Mouse (Mus musculus) forebrain, embryonic 16.5 days (tissue): ENCODE results near the gene Rgs1. TPM values are rescaled to one million over a fixed set of nuclear protein-coding genes. Genes with fewer than 3 reads are reported as not detected.

Experiments used
- ATAC-seq: fragments of 200-750 bp; cut with Nextera tagmentation; 2 replicates; pipeline ENCODE4 v1.8.0; 2017; ENCODE audit warnings: mild to moderate bottlenecking, moderate library complexity
- H3K27ac ChIP-seq: fragments of 300-500 bp; sonication (generic); 2 replicates; pipeline ENCODE4 v1.5.1; 2014; ENCODE audit warnings: low read length, control low read depth
- H3K27me3 ChIP-seq: fragments of 300-500 bp; sonication (generic); replicated peaks from 2 replicates; pipeline ENCODE4 v1.6.1; 2014; ENCODE audit warnings: low read length; ENCODE audit not compliant: control insufficient read depth, insufficient read depth
- H3K36me3 ChIP-seq: fragments of 300-500 bp; sonication (generic); 2 replicates; pipeline ENCODE4 v1.6.1; 2014; ENCODE audit not compliant: control insufficient read depth, insufficient read depth
- H3K4me1 ChIP-seq: fragments of 300-500 bp; sonication (generic); replicated peaks from 2 replicates; pipeline ENCODE4 v1.6.1; 2014; ENCODE audit warnings: low read length; ENCODE audit not compliant: control insufficient read depth, insufficient read depth
- H3K4me2 ChIP-seq: fragments of 300-500 bp; sonication (generic); 2 replicates; pipeline ENCODE4 v1.6.1; 2014; ENCODE audit warnings: mild to moderate bottlenecking, low read length, control low read depth
- H3K4me3 ChIP-seq: fragments of 300-500 bp; sonication (generic); replicated peaks from 2 replicates; pipeline ENCODE4 v1.5.1; 2014; ENCODE audit warnings: mild to moderate bottlenecking, low read length, control low read depth
- H3K9ac ChIP-seq: fragments of 300-500 bp; sonication (generic); replicated peaks from 2 replicates; pipeline ENCODE4 v1.6.1; 2014; ENCODE audit warnings: low read depth, low read length, control low read depth
- H3K9me3 ChIP-seq: fragments of 300-500 bp; sonication (generic); 2 replicates; pipeline ENCODE4 v1.6.1; 2016; ENCODE audit warnings: low read length; ENCODE audit not compliant: control insufficient read depth
- WGBS: fragments of 180-500 bp; shearing (Covaris S2); extraction: QIAGEN DNeasy Blood & Tissue Kit; methylation state at CpG from one replicate; pipeline ENCODE4 v1.1.7; 2014; 5-methylcytosine and 5-hydroxymethylcytosine counted together
- polyA plus RNA-seq: library from polyadenylated mRNA; unstranded; fragments of >200 nt; fragmentation: Nextera tagmentation; extraction: Ambion mirVana; gene quantifications from 2 replicates; pipeline ENCODE4 v1.2.1, GENCODE M21; 2015

The Rgs1 gene
- polyA plus RNA-seq, 1 experiment from 2014 or later, result not detected

DNA sequence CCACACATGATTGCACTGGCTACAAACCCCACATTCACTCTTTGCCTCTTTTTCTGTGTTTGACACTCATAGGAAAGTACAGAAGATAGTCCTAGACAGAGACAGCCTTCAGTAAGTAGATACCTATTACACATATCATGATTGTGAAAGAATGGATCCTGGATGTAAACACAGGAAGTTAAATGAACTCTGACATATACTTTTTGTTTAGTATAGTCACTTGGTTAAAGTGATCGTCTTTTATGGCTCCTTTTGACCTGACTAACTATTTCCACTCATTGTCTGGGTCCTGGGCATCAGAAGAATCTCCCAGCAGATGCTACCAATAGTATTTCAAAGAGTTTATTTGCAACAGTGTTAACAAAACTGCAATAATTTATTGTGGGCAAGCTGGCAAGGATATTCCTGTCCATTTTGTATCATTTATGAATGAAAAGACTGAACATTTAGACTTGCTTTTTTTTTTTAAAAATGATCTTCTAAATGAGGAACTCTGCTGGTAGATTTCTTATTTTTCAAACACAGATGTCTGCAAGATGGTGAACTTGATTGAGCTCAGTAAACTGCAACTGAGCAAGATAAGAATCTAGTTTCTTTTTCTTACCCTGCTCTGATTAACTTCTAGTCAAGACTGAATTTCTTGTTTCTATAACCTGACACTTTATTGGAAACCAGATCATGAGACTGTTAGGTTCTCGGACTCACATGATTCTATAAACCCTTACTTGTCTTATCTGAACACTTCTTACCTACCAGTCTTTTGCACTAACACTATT lies 7.7 kb upstream of the Rgs1 start:
- 76% methylated on average over 2 of the region's 2 CpGs for WGBS
- no peak overlapping the region for H3K4me2 ChIP-seq
- no peaks in the 10 kb centered on the region for H3K9me3 ChIP-seq
- no peaks in the 10 kb centered on the region for H3K27me3 ChIP-seq
- H3K27ac ChIP-seq, result no peak overlapping the region
- ATAC-seq, result no peak
- no peak overlapping the region for H3K4me3 ChIP-seq
- no peaks in the 10 kb centered on the region for H3K4me1 ChIP-seq
- no peak overlapping the region for H3K9ac ChIP-seq
- no peaks in the 10 kb centered on the region for H3K36me3 ChIP-seq

DNA sequence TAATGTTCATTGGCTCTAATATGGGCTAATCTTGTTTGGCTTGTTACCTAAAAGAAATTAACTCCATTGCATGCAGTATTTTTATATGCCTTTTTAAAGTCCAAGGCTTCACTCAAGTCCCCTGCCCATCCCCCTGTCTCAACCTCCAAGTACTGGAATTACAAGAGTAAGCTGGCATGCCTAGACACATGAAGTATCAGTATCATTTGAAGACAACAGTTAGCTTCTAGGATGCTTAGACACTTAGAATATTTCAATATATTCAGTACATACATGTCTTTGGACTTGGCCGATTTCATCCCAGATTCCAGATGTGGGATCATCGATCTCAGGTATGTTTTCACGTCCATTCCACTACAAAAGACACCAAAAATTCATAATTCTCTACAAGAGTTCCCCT lies 836 bp downstream of the Rgs1 start:
- WGBS, result 90% methylated on average over 3 of the region's 3 CpGs
- Histone ChIP-seq H3K36me3 (no peaks in the 10 kb centered on the region), H3K27ac (no peak overlapping the region), H3K9ac (no peak overlapping the region), H3K4me2 (no peak overlapping the region), H3K9me3 (no peaks in the 10 kb centered on the region), H3K27me3 (no peaks in the 10 kb centered on the region), H3K4me1 (no peaks in the 10 kb centered on the region), H3K4me3 (no peak overlapping the region)
- no peak for ATAC-seq

DNA sequence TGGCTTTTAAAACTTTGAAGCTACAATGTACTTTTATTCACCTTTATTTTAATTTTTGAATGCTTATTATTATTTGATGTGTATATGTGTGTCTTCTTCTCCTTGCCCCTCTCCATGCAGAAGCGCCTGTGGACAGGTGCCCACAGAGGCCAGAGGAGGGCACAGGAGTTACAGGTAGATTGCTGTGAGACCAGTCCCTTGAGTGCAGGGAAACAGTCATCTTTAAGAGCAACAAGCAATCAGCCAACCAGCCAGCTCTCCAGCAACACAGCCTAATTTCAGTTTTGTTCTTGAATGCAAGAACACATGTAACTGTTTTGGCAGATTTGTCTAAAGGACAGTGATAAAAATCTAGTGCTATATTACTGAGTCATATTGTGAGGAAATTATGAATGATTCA lies 1.7 kb downstream of the Rgs1 start:
- Histone ChIP-seq H3K36me3 (no peaks in the 10 kb centered on the region), H3K4me2 (no peak overlapping the region), H3K4me3 (no peak overlapping the region), H3K9ac (no peak overlapping the region), H3K4me1 (no peaks in the 10 kb centered on the region), H3K27me3 (no peaks in the 10 kb centered on the region), H3K9me3 (no peaks in the 10 kb centered on the region), H3K27ac (no peak overlapping the region)
- ATAC-seq, result no peak
- 80% methylated on average over 1 of the region's 1 CpGs for WGBS

DNA sequence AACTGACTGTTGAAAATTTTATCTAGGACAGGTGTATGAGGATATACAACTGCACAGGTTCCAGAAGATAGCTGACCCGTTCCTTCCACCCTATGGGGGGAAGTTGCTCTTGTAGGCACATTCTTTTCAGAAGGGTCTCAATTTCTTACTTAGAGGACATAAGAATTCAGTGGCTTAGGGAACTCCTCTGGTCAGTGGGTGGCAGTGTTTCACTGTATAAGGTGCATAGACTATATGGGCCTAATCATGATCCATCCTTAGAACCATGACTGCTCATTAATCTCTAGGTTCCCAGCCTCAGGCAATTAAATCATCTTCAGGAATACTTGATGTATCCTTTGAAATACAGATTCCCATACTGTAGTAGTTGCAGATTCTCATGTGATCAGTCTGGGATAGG lies 5.5 kb downstream of the Rgs1 start:
- Histone ChIP-seq H3K36me3 (no peaks in the 10 kb centered on the region), H3K27me3 (no peaks in the 10 kb centered on the region), H3K4me3 (no peak overlapping the region), H3K4me1 (no peaks in the 10 kb centered on the region), H3K9me3 (no peaks in the 10 kb centered on the region), H3K27ac (no peak overlapping the region), H3K9ac (no peak overlapping the region), H3K4me2 (no peak overlapping the region)
- 74% methylated on average over 1 of the region's 1 CpGs for WGBS
- no peak for ATAC-seq

DNA sequence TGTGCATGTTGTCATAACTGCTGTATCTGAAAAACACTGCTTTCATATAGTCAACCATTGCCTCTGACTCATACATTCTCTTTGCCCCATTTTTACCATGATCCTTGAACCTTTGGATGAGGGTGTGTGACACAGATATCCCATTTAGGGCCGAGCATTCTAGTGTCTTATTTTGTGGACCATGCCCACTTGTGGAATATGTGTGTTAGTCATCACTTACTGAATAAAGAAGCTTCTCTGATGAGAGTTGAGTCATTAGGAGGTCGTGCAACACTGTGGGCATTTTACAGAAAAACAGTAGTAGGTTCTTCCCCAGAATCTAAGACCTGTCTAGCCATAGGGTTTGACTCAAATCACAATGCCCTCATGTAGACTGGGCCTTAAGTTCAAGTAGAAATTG lies 9.8 kb downstream of the Rgs1 start:
- no peak for ATAC-seq
- WGBS, result 89% methylated on average over 2 of the region's 2 CpGs
- H3K36me3 ChIP-seq, result no peaks in the 10 kb centered on the region

DNA sequence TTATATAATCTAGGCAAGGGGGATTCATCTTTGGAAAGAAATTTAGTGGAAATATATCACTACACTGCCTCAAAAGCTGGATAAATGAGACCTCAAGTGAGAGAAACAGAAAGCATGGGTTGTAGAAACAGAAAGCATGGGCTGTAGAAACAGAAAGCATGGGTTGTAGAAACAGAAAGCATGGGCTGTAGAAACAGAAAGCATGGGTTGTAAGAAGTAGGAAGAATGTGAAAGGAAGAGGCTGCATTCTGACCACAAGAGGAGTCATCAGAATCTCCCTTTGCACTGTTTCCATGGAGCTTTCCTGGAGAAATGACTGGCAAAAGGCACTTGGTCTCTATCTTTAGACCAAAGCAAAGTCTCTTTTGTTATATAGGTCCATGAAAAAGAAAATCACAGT lies 33.8 kb downstream of the Rgs1 start:
- Histone ChIP-seq H3K9me3 (no peaks in the 10 kb centered on the region), H3K9ac (no peak overlapping the region), H3K4me1 (no peaks in the 10 kb centered on the region), H3K4me2 (no peak overlapping the region), H3K36me3 (no peaks in the 10 kb centered on the region), H3K27ac (no peak overlapping the region), H3K4me3 (no peak overlapping the region), H3K27me3 (no peaks in the 10 kb centered on the region)
- ATAC-seq, result no peak

More for the DNA sequence above, 9.8 kb downstream of the Rgs1 start:
- H3K9me3 ChIP-seq, result no peaks in the 10 kb centered on the region
- no peak overlapping the region for H3K4me3 ChIP-seq
- H3K4me1 ChIP-seq, result no peaks in the 10 kb centered on the region
- H3K27me3 ChIP-seq, result no peaks in the 10 kb centered on the region
- H3K9ac ChIP-seq, result no peak overlapping the region
- H3K4me2 ChIP-seq, result no peak overlapping the region
- no peak overlapping the region for H3K27ac ChIP-seq

DNA sequence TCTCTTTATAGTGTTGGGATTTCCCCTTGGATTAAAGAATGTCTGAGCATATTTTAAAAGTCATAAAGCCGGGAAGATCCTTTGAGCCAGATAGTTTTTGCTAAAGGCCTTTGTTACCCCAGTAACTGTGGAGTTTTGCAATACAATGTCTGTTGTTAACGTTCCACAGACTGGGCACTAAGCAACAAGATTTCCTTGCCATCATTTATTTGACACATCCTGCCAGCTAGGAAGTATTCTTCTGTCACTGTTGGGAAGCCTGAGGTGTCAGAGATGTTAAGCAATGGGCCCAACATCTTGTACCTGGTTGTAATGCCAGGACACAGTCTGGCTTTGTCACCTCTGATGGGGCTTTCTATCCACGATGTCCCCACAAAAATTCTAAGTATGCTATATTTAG lies 38.1 kb downstream of the Rgs1 start:
- H3K27me3 ChIP-seq, result no peaks in the 10 kb centered on the region
- no peaks in the 10 kb centered on the region for H3K4me1 ChIP-seq
- H3K4me2 ChIP-seq, result no peak overlapping the region
- no peak overlapping the region for H3K27ac ChIP-seq
- H3K9ac ChIP-seq, result no peak overlapping the region
- H3K4me3 ChIP-seq, result no peak overlapping the region
- 69% methylated on average over 3 of the region's 3 CpGs for WGBS
- no peak for ATAC-seq
- H3K9me3 ChIP-seq, result no peaks in the 10 kb centered on the region
- H3K36me3 ChIP-seq, result no peaks in the 10 kb centered on the region

DNA sequence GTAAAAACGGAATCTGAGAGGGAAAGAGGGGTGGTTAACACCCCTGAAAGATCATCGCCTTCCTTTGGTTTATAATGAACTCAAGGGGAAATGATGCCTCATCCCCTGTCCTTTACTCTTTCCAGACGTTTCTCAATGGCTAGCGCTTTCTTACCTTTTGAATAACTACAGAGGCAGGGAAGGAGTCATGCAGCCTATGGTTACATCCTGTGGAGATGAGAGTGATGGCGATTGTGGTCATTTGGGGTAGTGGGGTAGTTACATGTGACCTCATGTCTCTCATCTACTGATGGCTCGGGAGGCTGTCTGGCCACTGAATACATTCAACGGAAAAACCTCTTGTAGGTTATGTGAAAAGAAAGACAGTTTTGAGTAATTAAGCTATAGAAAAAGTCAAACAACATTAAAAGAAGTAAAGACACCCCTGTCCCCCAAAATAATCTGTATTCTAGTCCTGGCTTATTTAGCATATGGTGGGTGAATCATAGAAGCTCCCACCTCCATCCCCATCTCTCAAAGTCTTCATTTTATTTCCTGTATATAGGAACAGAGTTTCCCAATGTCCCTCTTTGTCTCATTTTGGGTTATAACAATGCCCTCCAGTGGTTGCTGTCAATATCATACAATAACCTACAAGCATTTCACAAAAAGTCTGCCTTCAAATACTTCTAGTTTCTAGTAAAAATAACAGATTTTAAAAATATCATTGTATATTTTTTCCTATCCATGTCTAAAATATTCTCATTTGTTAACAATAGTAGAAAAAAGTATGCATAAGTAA lies 42.6 kb downstream of the Rgs1 start:
- H3K27me3 ChIP-seq, result no peaks in the 10 kb centered on the region
- H3K9me3 ChIP-seq, result no peaks in the 10 kb centered on the region
- H3K4me3 ChIP-seq, result no peak overlapping the region

DNA sequence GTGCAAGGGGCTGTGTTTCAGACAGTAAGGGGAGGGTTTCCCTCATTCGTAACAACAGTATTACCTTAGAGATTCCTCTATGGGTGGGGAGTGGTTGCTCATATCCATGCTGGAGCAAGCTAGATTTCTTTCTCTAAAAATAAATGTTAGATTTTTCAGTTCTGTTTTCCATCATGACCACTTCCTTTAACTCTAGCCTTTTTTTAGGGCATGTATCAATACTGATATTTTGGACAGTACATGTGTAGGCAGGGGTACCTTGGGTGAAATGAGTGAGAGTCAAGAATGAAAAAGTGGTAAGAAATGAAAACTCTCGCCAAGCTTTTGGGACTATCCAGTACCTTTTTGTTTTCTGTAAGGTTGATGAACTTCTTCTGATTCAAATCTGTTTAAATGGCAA lies 44.3 kb downstream of the Rgs1 start:
- 93% methylated on average over 2 of the region's 2 CpGs for WGBS
- no peak overlapping the region for H3K4me2 ChIP-seq
- H3K9me3 ChIP-seq, result no peaks in the 10 kb centered on the region
- H3K4me1 ChIP-seq, result no peaks in the 10 kb centered on the region
- H3K36me3 ChIP-seq, result no peaks in the 10 kb centered on the region
- H3K27ac ChIP-seq, result no peak overlapping the region
- no peak for ATAC-seq
- no peak overlapping the region for H3K4me3 ChIP-seq
- H3K27me3 ChIP-seq, result no peaks in the 10 kb centered on the region
- no peak overlapping the region for H3K9ac ChIP-seq

More for the DNA sequence above, 42.6 kb downstream of the Rgs1 start:
- H3K27ac ChIP-seq, result no peak overlapping the region
- no peaks in the 10 kb centered on the region for H3K36me3 ChIP-seq
- H3K9ac ChIP-seq, result no peak overlapping the region
- no peaks in the 10 kb centered on the region for H3K4me1 ChIP-seq
- 81% methylated on average over 7 of the region's 7 CpGs for WGBS
- H3K4me2 ChIP-seq, result no peak overlapping the region
- no peak for ATAC-seq
